Mouse (Mus musculus) kidney, adult 18-20 months (tissue): ENCODE data around the gene Cd24a.

Experiments
- DNase-seq: peaks from one replicate; pipeline ENCODE4 v3.0.0; 2021

The Cd24a gene

GRCm38 (mm10) chr10:43577997-43578331 lies at the start of gene Cd24a:
Gene Cd24a (plus strand): TSS chr10:43578284.
- no peak for DNase-seq

- DNase-seq: peak; percentile 53
Observed at GRCm38 (mm10) chr10:43534382-43534781, 43.7 kb upstream of the Cd24a start.

- DNase-seq: peak; percentile 57
Observed at GRCm38 (mm10) chr10:43537652-43538051, 40.4 kb upstream of the Cd24a start.

- no peak for DNase-seq
Observed at GRCm38 (mm10) chr10:43538831-43539230, 39.3 kb upstream of the Cd24a start.

- no peak for DNase-seq
Observed at GRCm38 (mm10) chr10:43539746-43540310, 38.3 kb upstream of the Cd24a start.

GRCm38 (mm10) chr10:43540442-43541152 lies 37.5 kb upstream of the Cd24a start, which contains the start of gene 1700021F05Rik:
Gene 1700021F05Rik (minus strand): TSS chr10:43540994.
- DNase-seq: peak; percentile 96

GRCm38 (mm10) chr10:43541153-43541544 lies 36.9 kb upstream of the Cd24a start:
- DNase-seq: no peak

- DNase-seq: no peak
Observed at GRCm38 (mm10) chr10:43549411-43549810, 28.7 kb upstream of the Cd24a start.

GRCm38 (mm10) chr10:43550923-43551322 lies 27.2 kb upstream of the Cd24a start:
- DNase-seq: no peak

GRCm38 (mm10) chr10:43551388-43551787 lies 26.7 kb upstream of the Cd24a start:
- DNase-seq: no peak

GRCm38 (mm10) chr10:43557630-43558165 lies 20.4 kb upstream of the Cd24a start:
- no peak for DNase-seq

- DNase-seq: no peak
Observed at GRCm38 (mm10) chr10:43559313-43559712, 18.8 kb upstream of the Cd24a start.

- DNase-seq: no peak
Observed at GRCm38 (mm10) chr10:43560765-43561164, 17.3 kb upstream of the Cd24a start.

GRCm38 (mm10) chr10:43561311-43561710 lies 16.8 kb upstream of the Cd24a start:
- DNase-seq: no peak

- DNase-seq: no peak
Observed at GRCm38 (mm10) chr10:43574352-43574751, 3.7 kb upstream of the Cd24a start.

GRCm38 (mm10) chr10:43574956-43575355 lies 3.1 kb upstream of the Cd24a start:
- DNase-seq: peak; percentile 86

- peak; percentile 39 for DNase-seq
Observed at GRCm38 (mm10) chr10:43577299-43577996, 636 bp upstream of the Cd24a start.

- DNase-seq: peak; percentile 66
Observed at GRCm38 (mm10) chr10:43578366-43578753, 276 bp downstream of the Cd24a start.

GRCm38 (mm10) chr10:43578754-43579380 lies 783 bp downstream of the Cd24a start:
- DNase-seq: peak; percentile 87

- peak; percentile 63 for DNase-seq
Observed at GRCm38 (mm10) chr10:43579381-43580261, 1.5 kb downstream of the Cd24a start.

GRCm38 (mm10) chr10:43580649-43581078 lies 2.6 kb downstream of the Cd24a start:
- DNase-seq: peak; percentile 52

GRCm38 (mm10) chr10:43581260-43581659 lies 3.2 kb downstream of the Cd24a start:
- DNase-seq: no peak
